Mouse (Mus musculus): Measurements from ENCODE around the gene Tbc1d4. TPM values are rescaled to one million over a fixed set of nuclear protein-coding genes. Genes with fewer than 3 reads are reported as not detected.

Tbc1d4 gene
- polyA plus RNA-seq (2012; fragmentation: generic; extraction: Trizol) = 1 to 10 TPM in 1 of 2 experiments, under 1 TPM in 1; 0.69 to 6.2 TPM

GRCm38 (mm10) chr14:101608519-101609368, at the start of gene Tbc1d4:
Tbc1d4 (minus strand) TSS chr14:101609191.

GRCm38 (mm10) chr14:101653581-101654525, 44.9 kb upstream of the Tbc1d4 start, which contains the start of gene Uchl3:
Uchl3 (plus strand) TSS chr14:101653967.

GRCm38 (mm10) chr14:101640153-101640843, 31.3 kb upstream of the Tbc1d4 start, which contains the start of gene Commd6:
Commd6 (minus strand) TSS chr14:101640686.

Other genes with a start within 250 kb of the Tbc1d4 start
- 10 to 100 TPM; 12.6 to 37.5 TPM for gene Commd6, start 31.5 kb upstream of the Tbc1d4 start, polyA plus RNA-seq (2012; fragmentation: generic; extraction: Trizol)
- 10 to 100 TPM in 1 of 2 experiments, 1 to 10 TPM in 1; 5.4 to 15.3 TPM for gene Uchl3, start 44.8 kb upstream of the Tbc1d4 start, polyA plus RNA-seq (2012; fragmentation: generic; extraction: Trizol)
- gene Gm9922, start 120.6 kb upstream of the Tbc1d4 start, polyA plus RNA-seq (2012; fragmentation: generic; extraction: Trizol) = 1 to 10 TPM in 1 of 2 experiments, under 1 TPM in 1; 0.53 to 4.0 TPM
- 10 to 100 TPM in 1 of 2 experiments, under 1 TPM in 1; 0.37 to 18.7 TPM for gene Lmo7, start 120.8 kb upstream of the Tbc1d4 start, polyA plus RNA-seq (2012; fragmentation: generic; extraction: Trizol)

All from C3H10T1/2 (cell line).